Mouse (Mus musculus) thymus, adult 2 months (tissue): ENCODE measurements around the gene Rab6a. TPM values are rescaled to one million over a fixed set of nuclear protein-coding genes. Genes with fewer than 3 reads are reported as not detected.

Experiments used
- DNase-seq: peaks from one replicate; pipeline ENCODE4 v3.0.0; 2021
- H3K27ac ChIP-seq: fragments of 200-500 bp; 2 replicates; pipeline ENCODE4 v1.5.1; 2012; ENCODE audit warnings: low read length, control low read depth; ENCODE audit not compliant: control insufficient read depth, insufficient read depth
- H3K27me3 ChIP-seq: fragments of 200-500 bp; 2 replicates; pipeline ENCODE4 v1.6.1; 2012; ENCODE audit warnings: mild to moderate bottlenecking, low read length, moderate library complexity, mixed read lengths; ENCODE audit not compliant: control insufficient read depth, insufficient read depth
- H3K36me3 ChIP-seq: fragments of 200-500 bp; 2 replicates; pipeline ENCODE4 v1.6.1; 2012; ENCODE audit warnings: mild to moderate bottlenecking, low read length, moderate library complexity; ENCODE audit not compliant: control insufficient read depth, insufficient read depth
- H3K4me1 ChIP-seq: fragments of 200-500 bp; replicated peaks from 2 replicates; pipeline ENCODE4 v1.6.1; 2012; ENCODE audit warnings: low read length; ENCODE audit not compliant: control insufficient read depth, insufficient read depth
- H3K4me3 ChIP-seq: fragments of 200-500 bp; 2 replicates; pipeline ENCODE4 v1.5.1; 2012; ENCODE audit warnings: mild to moderate bottlenecking, low read length, control low read depth, moderate library complexity; ENCODE audit not compliant: control insufficient read depth, insufficient read depth
- CTCF ChIP-seq: fragments of 200-500 bp; IDR thresholded peaks from 2 replicates; pipeline ENCODE4 v1.5.1; 2012; ENCODE audit warnings: mild to moderate bottlenecking, control low read depth, low read length, moderate library complexity, borderline replicate concordance; ENCODE audit not compliant: control insufficient read depth, poor library complexity, insufficient read depth; ENCODE audit errors: extremely low read depth
- POLR2A ChIP-seq: fragments of 200-500 bp; IDR thresholded peaks from 2 replicates; pipeline ENCODE4 v1.6.1; 2012; ENCODE audit warnings: mild to moderate bottlenecking, low read length, control low read depth, moderate library complexity; ENCODE audit not compliant: control insufficient read depth, poor library complexity, insufficient read depth; ENCODE audit errors: extremely low read depth
- WGBS: fragments of 180-500 bp; shearing (Covaris S2); methylation state at CpG from one replicate; pipeline ENCODE4 v1.1.7; 2018; 5-methylcytosine and 5-hydroxymethylcytosine counted together
- polyA plus RNA-seq: library from polyadenylated mRNA; depleted of rRNA; stranded (reverse); fragments of >200 nt; gene quantifications from 2 replicates; pipeline ENCODE4 v1.2.3, GENCODE M21; 2012

The Rab6a gene
- polyA plus RNA-seq, 1 experiment: 25.9 TPM

- no peak for TF ChIP-seq CTCF
- no peak for TF ChIP-seq POLR2A
Observed at GRCm38 (mm10) chr7:100572061-100572460, 35.1 kb upstream of the Rab6a start.

GRCm38 (mm10) chr7:100572704-100573103, 34.5 kb upstream of the Rab6a start:
- TF ChIP-seq CTCF (no peak), POLR2A (no peak)
- H3K4me3 ChIP-seq: no peak overlapping the region
- H3K27ac ChIP-seq: no peak overlapping the region
- no peaks in the 10 kb centered on the region for H3K27me3 ChIP-seq
- WGBS: 95% methylated on average over 4 of the region's 4 CpGs
- H3K36me3 ChIP-seq: no peaks in the 10 kb centered on the region
- no peaks in the 10 kb centered on the region for H3K4me1 ChIP-seq
- DNase-seq: no peak

More at GRCm38 (mm10) chr7:100572061-100572460, 35.1 kb upstream of the Rab6a start:
- no peak overlapping the region for H3K4me3 ChIP-seq
- H3K4me1 ChIP-seq: no peaks in the 10 kb centered on the region
- DNase-seq: no peak
- no peaks in the 10 kb centered on the region for H3K36me3 ChIP-seq
- no peaks in the 10 kb centered on the region for H3K27me3 ChIP-seq
- H3K27ac ChIP-seq: no peak overlapping the region
- WGBS: 96% methylated on average over 4 of the region's 4 CpGs

- H3K4me3 ChIP-seq: no peak overlapping the region
- TF ChIP-seq POLR2A (no peak), CTCF (no peak)
- 94% methylated on average over 2 of the region's 2 CpGs for WGBS
- no peaks in the 10 kb centered on the region for H3K27me3 ChIP-seq
- no peaks in the 10 kb centered on the region for H3K36me3 ChIP-seq
- no peak for DNase-seq
- no peak overlapping the region for H3K27ac ChIP-seq
- no peaks in the 10 kb centered on the region for H3K4me1 ChIP-seq
Observed at GRCm38 (mm10) chr7:100578794-100579193, 28.4 kb upstream of the Rab6a start.

GRCm38 (mm10) chr7:100582235-100582634, 25.0 kb upstream of the Rab6a start:
- no peak overlapping the region for H3K27ac ChIP-seq
- no peaks in the 10 kb centered on the region for H3K27me3 ChIP-seq
- 48% methylated on average over 7 of the region's 7 CpGs for WGBS
- H3K4me1 ChIP-seq: no peaks in the 10 kb centered on the region
- TF ChIP-seq POLR2A: no peak
- TF ChIP-seq CTCF: no peak
- H3K4me3 ChIP-seq: no peak overlapping the region
- DNase-seq: no peak
- no peaks in the 10 kb centered on the region for H3K36me3 ChIP-seq

DNA sequence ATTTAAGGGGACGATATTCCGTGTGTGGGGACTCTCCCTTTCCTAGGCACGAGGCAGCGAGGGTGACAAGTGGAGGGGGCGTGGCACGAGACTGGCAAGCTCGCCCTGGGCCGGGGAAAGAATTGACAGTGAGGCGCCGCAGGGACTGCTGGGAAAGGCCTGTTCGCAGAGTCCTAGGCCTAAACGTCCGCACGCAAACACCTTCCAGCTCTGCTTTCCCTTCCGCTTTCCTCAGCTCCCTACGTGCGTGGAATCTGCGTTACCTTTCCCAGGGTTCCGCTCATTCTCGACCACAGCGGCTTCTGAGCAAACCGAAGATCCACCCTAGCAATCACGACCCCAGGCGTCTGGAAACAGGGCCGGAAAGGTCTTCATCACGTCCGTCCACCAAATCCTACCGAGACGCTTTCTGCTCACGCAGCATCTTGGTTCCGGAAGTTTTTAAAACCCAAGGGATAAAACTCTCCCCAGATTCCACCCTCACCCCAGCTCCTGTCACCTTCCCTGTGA, 24.4 kb upstream of the Rab6a start:
- Histone ChIP-seq H3K4me3 (peak overlapping the region; percentile 99), H3K27ac (peak overlapping the region; percentile 76; the same call in 1 of the 2 replicates), H3K27me3 (no peaks in the 10 kb centered on the region), H3K36me3 (no peaks in the 10 kb centered on the region), H3K4me1 (no peaks in the 10 kb centered on the region)
- TF ChIP-seq CTCF: no peak
- TF ChIP-seq POLR2A: no peak
- 1% methylated on average over 31 of the region's 31 CpGs for WGBS
- DNase-seq: peak; percentile 83

DNA sequence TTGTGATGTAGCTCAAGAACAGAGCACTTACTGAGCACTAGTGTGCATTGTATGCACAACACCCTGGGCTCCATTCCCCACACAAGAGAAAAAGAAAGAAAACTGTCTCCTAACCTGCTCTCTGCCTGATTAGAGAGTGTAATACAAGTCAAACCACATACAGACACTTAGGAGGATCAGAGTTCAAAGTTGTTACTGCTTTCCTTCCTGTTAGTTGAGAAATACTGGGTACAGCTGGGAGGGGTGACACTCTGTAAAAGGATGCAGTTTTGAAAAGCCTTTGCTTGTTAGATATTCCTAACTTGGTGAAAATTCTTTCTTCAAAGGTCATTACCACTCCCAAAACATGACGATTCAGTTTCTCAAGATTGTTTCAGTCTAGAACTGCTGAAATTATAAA, 17.4 kb upstream of the Rab6a start:
- no peak for DNase-seq
- Histone ChIP-seq H3K4me3 (no peak overlapping the region), H3K27me3 (no peaks in the 10 kb centered on the region), H3K4me1 (peaks cover 3% of the 10 kb centered on the region), H3K36me3 (no peaks in the 10 kb centered on the region), H3K27ac (peak overlapping the region; percentile 78)
- 66% methylated on average over 1 of the region's 1 CpGs for WGBS
- TF ChIP-seq POLR2A (no peak), CTCF (no peak)

- Histone ChIP-seq H3K27ac (peak overlapping the region; percentile 36), H3K4me3 (peak overlapping the region; percentile 52), H3K36me3 (no peaks in the 10 kb centered on the region), H3K27me3 (no peaks in the 10 kb centered on the region), H3K4me1 (peaks cover 3% of the 10 kb centered on the region)
- WGBS: 46% methylated on average over 7 of the region's 7 CpGs
- no peak for TF ChIP-seq POLR2A
- TF ChIP-seq CTCF: no peak
- DNase-seq: no peak
Observed at GRCm38 (mm10) chr7:100590504-100590844, 16.7 kb upstream of the Rab6a start.

GRCm38 (mm10) chr7:100590845-100591521, 16.2 kb upstream of the Rab6a start:
- peaks cover 3% of the 10 kb centered on the region for H3K4me1 ChIP-seq
- TF ChIP-seq POLR2A (peak; percentile 38; the same call in 1 of the 2 replicates), CTCF (no peak)
- 1% methylated on average over 20 of the region's 20 CpGs for WGBS

More at GRCm38 (mm10) chr7:100590845-100591521, 16.2 kb upstream of the Rab6a start:
- Histone ChIP-seq H3K27ac (peak overlapping the region; percentile 36), H3K4me3 (peak overlapping the region; percentile 52), H3K27me3 (no peaks in the 10 kb centered on the region), H3K36me3 (no peaks in the 10 kb centered on the region)
- peak; percentile 75 for DNase-seq
